Mouse (Mus musculus) olfactory bulb, adult 2 months (tissue): Measurements from ENCODE around the gene Cacna1a.

Source experiments
- CTCF ChIP-seq: fragments of 200-500 bp; IDR thresholded peaks from 2 replicates; pipeline ENCODE4 v1.5.1; 2012; ENCODE audit warnings: low read depth, mild to moderate bottlenecking, low read length, moderate library complexity; ENCODE audit not compliant: insufficient read depth
- POLR2A ChIP-seq: fragments of 200-500 bp; IDR thresholded peaks from 2 replicates; pipeline ENCODE4 v1.6.1; 2012; ENCODE audit warnings: mild to moderate bottlenecking, low read depth, low read length, moderate library complexity; ENCODE audit not compliant: insufficient read depth

- TF ChIP-seq POLR2A (no peak), CTCF (no peak)
Measured at GRCm38 (mm10) chr8:84601221-84601751, 213.0 kb downstream of the Cacna1a start.
